Mouse (Mus musculus): ENCODE results near the gene L3mbtl4. TPM values are rescaled to one million over a fixed set of nuclear protein-coding genes. Genes with fewer than 3 reads are reported as not detected.

The L3mbtl4 gene
- total RNA-seq, 1 experiment = not detected

DNA sequence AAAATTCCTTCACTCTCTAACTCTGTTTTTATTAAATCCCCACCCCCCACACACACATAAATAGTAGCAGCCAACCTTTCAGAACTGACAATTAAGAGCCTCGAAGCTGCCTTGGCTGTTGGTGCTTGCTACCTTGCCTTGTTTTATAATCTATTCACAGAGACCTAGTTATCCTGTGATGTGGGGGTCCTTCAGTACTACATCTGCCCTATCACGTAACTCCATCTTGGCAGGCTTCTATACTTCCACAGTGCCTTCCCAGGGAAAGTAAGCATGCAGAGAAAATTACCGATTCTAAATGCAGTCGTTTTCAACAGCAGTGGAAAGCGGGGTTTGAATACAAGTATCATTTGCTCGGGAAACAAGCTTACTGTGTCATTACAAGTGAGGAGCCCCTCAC, 476.9 kb downstream of the L3mbtl4 start:
- H3K4me1 ChIP-seq (ENCODE audit: control insufficient read depth in 2 of 2, insufficient read depth in 2 of 2, low read length in 2 of 2, poor library complexity in 1 of 2) = no peaks in the 10 kb centered on the region
- no peak for DNase-seq (ENCODE audit: low read depth, low spot score)
- H3K4me3 ChIP-seq (ENCODE audit: insufficient read depth in 1 of 2, low read depth in 1 of 2, low read length in 2 of 2, poor library complexity in 1 of 2, severe bottlenecking in 1 of 2) = no peak overlapping the region
- H3K36me3 ChIP-seq (ENCODE audit: control insufficient read depth, insufficient read depth, low read length, poor library complexity, severe bottlenecking) = no peaks in the 10 kb centered on the region
- TF ChIP-seq HCFC1 (IDR thresholded peaks at IDR 0.05; ENCODE audit: borderline replicate concordance, insufficient read depth, low read length) = no peak
- TF ChIP-seq ZC3H11A (IDR thresholded peaks at IDR 0.05; ENCODE audit: borderline replicate concordance, low read depth, low read length) = no peak
- no peak for TF ChIP-seq ZNF384 (IDR thresholded peaks at IDR 0.05; ENCODE audit: low read depth, low read length)
- H3K9ac ChIP-seq (ENCODE audit: insufficient read depth, low read depth, low read length, poor library complexity, severe bottlenecking) = no peak overlapping the region
- no peaks in the 10 kb centered on the region for H3K9me3 ChIP-seq (ENCODE audit: control insufficient read depth, insufficient read depth, low read depth, low read length)
- no peak overlapping the region for H3K27ac ChIP-seq (ENCODE audit: insufficient read depth, low read depth, low read length, poor library complexity, severe bottlenecking)
- in situ Hi-C loops (cut with MboI; ENCODE audit: low sequenced_read_pairs in 2 of 2, unreplicated experiment in 2 of 2) = no loop called here

DNA sequence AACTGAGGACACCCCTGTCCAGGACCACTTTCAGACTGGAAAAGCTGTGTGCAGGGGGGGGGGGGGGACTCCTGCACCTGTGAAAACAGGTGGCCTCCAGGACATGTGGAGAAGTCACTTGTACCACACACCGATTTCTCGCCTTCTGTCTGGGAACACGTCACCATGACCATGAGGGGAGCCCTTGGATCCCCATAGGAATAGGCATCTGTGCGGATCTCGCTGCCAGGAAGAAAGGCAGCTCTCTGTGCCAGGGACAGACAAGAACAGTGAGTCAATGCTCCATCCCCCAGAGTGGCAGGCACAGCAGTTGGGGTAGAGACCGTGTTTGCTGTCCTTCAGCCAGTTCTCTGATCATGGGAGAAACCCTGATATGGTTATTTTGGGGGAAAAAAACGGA, 479.5 kb downstream of the L3mbtl4 start:
- H3K36me3 ChIP-seq (ENCODE audit: control insufficient read depth, insufficient read depth, low read length, poor library complexity, severe bottlenecking) = no peaks in the 10 kb centered on the region
- TF ChIP-seq MAFK (IDR thresholded peaks at IDR 0.05; ENCODE audit: insufficient read depth, low read depth, low read length) (no peak), CHD2 (IDR thresholded peaks at IDR 0.05; ENCODE audit: low read depth, low read length) (no peak), HCFC1 (IDR thresholded peaks at IDR 0.05; ENCODE audit: borderline replicate concordance, insufficient read depth, low read length) (no peak)
- H3K4me1 ChIP-seq (ENCODE audit: control insufficient read depth in 2 of 2, insufficient read depth in 2 of 2, low read length in 2 of 2, poor library complexity in 1 of 2) = no peaks in the 10 kb centered on the region
- no peaks in the 10 kb centered on the region for H3K9me3 ChIP-seq (ENCODE audit: control insufficient read depth, insufficient read depth, low read depth, low read length)
- in situ Hi-C loops (cut with MboI; ENCODE audit: low sequenced_read_pairs in 2 of 2, unreplicated experiment in 2 of 2) = no loop called here
- DNase-seq (ENCODE audit: low read depth, low spot score) = no peak
- no peak overlapping the region for H3K9ac ChIP-seq (ENCODE audit: insufficient read depth, low read depth, low read length, poor library complexity, severe bottlenecking)
- H3K27ac ChIP-seq (ENCODE audit: insufficient read depth, low read depth, low read length, poor library complexity, severe bottlenecking) = no peak overlapping the region
- no peak overlapping the region for H3K4me3 ChIP-seq (ENCODE audit: insufficient read depth in 1 of 2, low read depth in 1 of 2, low read length in 2 of 2, poor library complexity in 1 of 2, severe bottlenecking in 1 of 2)

DNA sequence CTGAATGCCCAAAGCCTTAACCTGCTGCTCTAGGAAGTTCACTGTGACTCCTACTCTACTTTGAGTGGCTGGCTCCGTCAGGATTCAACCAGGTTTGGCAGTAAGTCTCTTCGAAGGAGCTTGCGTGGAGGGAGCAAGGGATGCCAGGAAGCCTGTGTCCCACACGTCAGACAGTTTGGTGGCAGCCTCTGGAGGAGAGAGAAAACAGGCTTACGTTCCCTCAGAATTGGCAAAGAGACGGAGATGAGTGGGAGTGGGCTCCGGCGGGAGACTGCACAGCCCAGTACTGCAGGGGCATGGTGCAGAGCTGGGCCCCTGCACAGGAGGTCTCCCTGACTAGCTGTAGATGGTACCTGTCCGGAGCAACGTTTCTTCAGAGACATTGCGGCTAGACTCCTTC, 481.2 kb downstream of the L3mbtl4 start:
- H3K9ac ChIP-seq (ENCODE audit: insufficient read depth, low read depth, low read length, poor library complexity, severe bottlenecking) = no peak overlapping the region

DNA sequence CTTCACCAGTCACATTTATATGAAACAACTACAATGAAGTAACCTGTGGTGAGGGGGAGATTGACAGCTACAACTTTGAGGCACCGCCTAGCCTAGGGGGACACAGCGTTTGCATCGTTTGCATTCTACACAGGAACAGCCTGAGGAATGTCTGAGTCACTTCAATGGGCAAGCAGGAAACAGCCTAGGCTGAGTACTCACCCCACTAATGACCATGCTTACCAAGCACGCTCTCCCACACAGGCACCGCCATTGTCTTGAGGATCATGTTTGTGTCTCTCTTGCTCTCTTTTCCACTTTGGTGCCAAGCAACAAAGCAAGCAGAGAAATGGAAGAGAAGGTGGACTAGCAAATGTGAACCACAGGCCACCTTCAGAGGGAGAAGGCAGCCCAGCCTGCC, 484.8 kb downstream of the L3mbtl4 start:
- Histone ChIP-seq H3K4me1 (ENCODE audit: control insufficient read depth in 2 of 2, insufficient read depth in 2 of 2, low read length in 2 of 2, poor library complexity in 1 of 2) (no peaks in the 10 kb centered on the region), H3K36me3 (ENCODE audit: control insufficient read depth, insufficient read depth, low read length, poor library complexity, severe bottlenecking) (no peaks in the 10 kb centered on the region), H3K27ac (ENCODE audit: insufficient read depth, low read depth, low read length, poor library complexity, severe bottlenecking) (no peak overlapping the region), H3K4me3 (ENCODE audit: insufficient read depth in 1 of 2, low read depth in 1 of 2, low read length in 2 of 2, poor library complexity in 1 of 2, severe bottlenecking in 1 of 2) (no peak overlapping the region), H3K9ac (ENCODE audit: insufficient read depth, low read depth, low read length, poor library complexity, severe bottlenecking) (no peak overlapping the region), H3K9me3 (ENCODE audit: control insufficient read depth, insufficient read depth, low read depth, low read length) (no peaks in the 10 kb centered on the region)
- no peak for DNase-seq (ENCODE audit: low read depth, low spot score)
- no peak for TF ChIP-seq CHD2 (IDR thresholded peaks at IDR 0.05; ENCODE audit: low read depth, low read length)
- TF ChIP-seq ZC3H11A (IDR thresholded peaks at IDR 0.05; ENCODE audit: borderline replicate concordance, low read depth, low read length) = no peak
- no peak for TF ChIP-seq MAFK (IDR thresholded peaks at IDR 0.05; ENCODE audit: insufficient read depth, low read depth, low read length)
- TF ChIP-seq HCFC1 (IDR thresholded peaks at IDR 0.05; ENCODE audit: borderline replicate concordance, insufficient read depth, low read length) = no peak
- TF ChIP-seq ZNF384 (IDR thresholded peaks at IDR 0.05; ENCODE audit: low read depth, low read length) = no peak
- in situ Hi-C loops (cut with MboI; ENCODE audit: low sequenced_read_pairs in 2 of 2, unreplicated experiment in 2 of 2) = no loop called here

More for the DNA sequence above, 481.2 kb downstream of the L3mbtl4 start:
- no peak overlapping the region for H3K4me3 ChIP-seq (ENCODE audit: insufficient read depth in 1 of 2, low read depth in 1 of 2, low read length in 2 of 2, poor library complexity in 1 of 2, severe bottlenecking in 1 of 2)
- TF ChIP-seq HCFC1 (IDR thresholded peaks at IDR 0.05; ENCODE audit: borderline replicate concordance, insufficient read depth, low read length) (no peak), ZC3H11A (IDR thresholded peaks at IDR 0.05; ENCODE audit: borderline replicate concordance, low read depth, low read length) (no peak), CHD2 (IDR thresholded peaks at IDR 0.05; ENCODE audit: low read depth, low read length) (no peak), MAFK (IDR thresholded peaks at IDR 0.05; ENCODE audit: insufficient read depth, low read depth, low read length) (no peak), ZNF384 (IDR thresholded peaks at IDR 0.05; ENCODE audit: low read depth, low read length) (no peak)
- H3K36me3 ChIP-seq (ENCODE audit: control insufficient read depth, insufficient read depth, low read length, poor library complexity, severe bottlenecking) = no peaks in the 10 kb centered on the region
- no peaks in the 10 kb centered on the region for H3K4me1 ChIP-seq (ENCODE audit: control insufficient read depth in 2 of 2, insufficient read depth in 2 of 2, low read length in 2 of 2, poor library complexity in 1 of 2)
- H3K9me3 ChIP-seq (ENCODE audit: control insufficient read depth, insufficient read depth, low read depth, low read length) = no peaks in the 10 kb centered on the region
- in situ Hi-C loops (cut with MboI; ENCODE audit: low sequenced_read_pairs in 2 of 2, unreplicated experiment in 2 of 2) = no loop called here
- 0 out of 2 replicates have a peak overlapping the region, but pooled peaks have one; percentile 12 for H3K27ac ChIP-seq (ENCODE audit: insufficient read depth, low read depth, low read length, poor library complexity, severe bottlenecking)
- DNase-seq (ENCODE audit: low read depth, low spot score) = no peak

DNA sequence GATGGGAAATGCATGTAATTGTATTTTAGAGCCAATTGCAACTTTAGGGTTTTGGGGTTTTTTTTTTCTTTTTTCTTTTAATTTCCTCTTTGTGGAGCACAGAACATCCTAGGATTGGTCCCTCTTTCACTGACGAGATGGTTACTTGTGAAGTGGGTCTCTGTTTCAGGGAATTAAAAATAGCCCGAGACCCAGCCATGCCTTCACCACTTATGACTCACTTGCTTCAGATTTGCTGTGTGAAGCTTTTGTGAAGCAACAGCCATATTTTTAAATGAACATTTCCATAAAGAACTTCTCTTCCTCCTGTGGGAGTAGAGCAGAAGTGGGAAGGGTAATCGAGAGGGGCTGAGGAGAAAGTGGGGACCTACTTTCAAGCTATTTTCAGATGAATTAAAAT, 485.3 kb downstream of the L3mbtl4 start:
- in situ Hi-C loops (cut with MboI; ENCODE audit: low sequenced_read_pairs in 2 of 2, unreplicated experiment in 2 of 2) = no loop called here

More for the DNA sequence above, 485.3 kb downstream of the L3mbtl4 start:
- TF ChIP-seq ZC3H11A (IDR thresholded peaks at IDR 0.05; ENCODE audit: borderline replicate concordance, low read depth, low read length) = no peak
- TF ChIP-seq HCFC1 (IDR thresholded peaks at IDR 0.05; ENCODE audit: borderline replicate concordance, insufficient read depth, low read length) = no peak
- TF ChIP-seq MAFK (IDR thresholded peaks at IDR 0.05; ENCODE audit: insufficient read depth, low read depth, low read length) = no peak
- TF ChIP-seq CHD2 (IDR thresholded peaks at IDR 0.05; ENCODE audit: low read depth, low read length) = no peak
- no peak for TF ChIP-seq ZNF384 (IDR thresholded peaks at IDR 0.05; ENCODE audit: low read depth, low read length)
- Histone ChIP-seq H3K36me3 (ENCODE audit: control insufficient read depth, insufficient read depth, low read length, poor library complexity, severe bottlenecking) (no peaks in the 10 kb centered on the region), H3K27ac (ENCODE audit: insufficient read depth, low read depth, low read length, poor library complexity, severe bottlenecking) (no peak overlapping the region), H3K4me3 (ENCODE audit: insufficient read depth in 1 of 2, low read depth in 1 of 2, low read length in 2 of 2, poor library complexity in 1 of 2, severe bottlenecking in 1 of 2) (no peak overlapping the region), H3K4me1 (ENCODE audit: control insufficient read depth in 2 of 2, insufficient read depth in 2 of 2, low read length in 2 of 2, poor library complexity in 1 of 2) (no peaks in the 10 kb centered on the region), H3K9me3 (ENCODE audit: control insufficient read depth, insufficient read depth, low read depth, low read length) (no peaks in the 10 kb centered on the region), H3K9ac (ENCODE audit: insufficient read depth, low read depth, low read length, poor library complexity, severe bottlenecking) (no peak overlapping the region)
- DNase-seq (ENCODE audit: low read depth, low spot score) = no peak

Data from ES-E14 (cell line).